17 mouse cellular contexts compared by ENCODE assay signal in the genomic region with DNA sequence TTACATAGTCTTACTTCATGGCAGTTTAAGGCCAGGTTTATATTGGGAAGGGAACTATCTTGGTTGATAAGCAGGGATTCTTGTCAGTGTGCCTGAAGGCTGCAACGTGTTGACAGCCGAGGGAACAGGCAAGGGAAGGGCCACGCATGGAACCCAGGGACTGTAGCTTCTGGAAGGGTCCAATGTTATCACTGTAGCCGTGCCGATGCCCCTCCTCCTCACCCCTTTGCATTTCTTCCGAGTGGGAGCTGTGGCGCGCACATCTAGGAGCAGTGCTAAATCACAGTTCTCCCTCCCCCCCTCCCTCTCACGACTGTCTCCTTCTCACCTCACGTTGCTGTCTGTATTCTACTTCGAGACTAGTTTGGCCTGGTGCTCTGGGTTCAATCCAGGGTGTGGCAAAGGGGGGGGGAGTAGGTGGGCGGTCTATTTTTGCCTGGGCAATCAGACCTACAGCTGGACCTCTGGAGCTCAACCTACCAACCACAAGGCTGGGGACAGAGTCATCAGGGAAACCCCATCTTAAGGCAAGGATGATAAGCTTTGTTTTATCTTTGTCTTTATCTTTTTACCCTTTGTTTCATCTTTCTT. TPM values are rescaled to one million over a fixed set of nuclear protein-coding genes. Genes with fewer than 3 reads are reported as not detected.
A peak's percentile ranks its signal among the peaks of the same experiment; 100 is the strongest.
DNase-seq lines count a peak whose midpoint lies in the region; ATAC-seq and TF ChIP-seq lines count a peak whose summit lies in the region.
"Had no signal": no experiment of that assay in that cellular context is flagged by ENCODE, and none has a peak within 500 bp of the region (broad histone marks: within the 10 kb centered on the region; RNA-seq: fewer than 3 reads in every experiment).

No protein-coding gene starts in this region.

- H3K9ac ChIP-seq in heart, embryonic 14.5 days (ENCODE audit: low read length) = no peak overlapping the region
- H3K9ac ChIP-seq in hindbrain, embryonic 14.5 days = no peak overlapping the region
- no peak overlapping the region for H3K9ac ChIP-seq in lung, postnatal 0 days (replicated peaks; ENCODE audit: low read depth)
- H3K9ac ChIP-seq: lung, embryonic 15.5 days had no signal

- peak overlapping the region; percentile 39 for H3K4me2 ChIP-seq in heart, embryonic 14.5 days (ENCODE audit: low read length)
- H3K4me2 ChIP-seq in hindbrain, embryonic 14.5 days (replicated peaks) = no peak overlapping the region
- no peak overlapping the region for H3K4me2 ChIP-seq in lung, postnatal 0 days (replicated peaks; ENCODE audit: low read depth, low read length)
- H3K4me2 ChIP-seq: liver, embryonic 11.5 days; lung, embryonic 15.5 days had no signal

- H3K4me3 ChIP-seq in heart, embryonic 14.5 days (ENCODE audit: control insufficient read depth in 1 of 2, insufficient read depth in 1 of 2, low read depth in 1 of 2, low read length in 2 of 2) = no peak overlapping the region
- H3K4me3 ChIP-seq in hindbrain, embryonic 14.5 days (replicated peaks; ENCODE audit: low read length) = no peak overlapping the region
- no peak overlapping the region for H3K4me3 ChIP-seq in midbrain, embryonic 10.5 days
- no peak overlapping the region for H3K4me3 ChIP-seq in lung, postnatal 0 days (ENCODE audit: low read depth, low read length)
- H3K4me3 ChIP-seq: embryonic facial prominence, embryonic 10.5 days; erythroblast, embryonic 14.5 days; lung, embryonic 15.5 days had no signal

- peak overlapping the region; percentile 74 to 83 for H3K27ac ChIP-seq in heart, embryonic 14.5 days (replicated peaks in 1 of 2; ENCODE audit: control insufficient read depth in 1 of 2, insufficient read depth in 1 of 2, low read depth in 2 of 2, low read length in 2 of 2)
- H3K27ac ChIP-seq in hindbrain, embryonic 14.5 days = peak overlapping the region; percentile 71; the same call in 1 of the 2 replicates
- H3K27ac ChIP-seq in midbrain, embryonic 10.5 days (replicated peaks) = no peak overlapping the region
- no peak overlapping the region for H3K27ac ChIP-seq in lung, postnatal 0 days (ENCODE audit: low read length)
- H3K27ac ChIP-seq: embryonic facial prominence, embryonic 10.5 days had no signal

- no peaks in the 10 kb centered on the region for H3K9me3 ChIP-seq in heart, embryonic 14.5 days (ENCODE audit: control insufficient read depth, low read length)
- H3K9me3 ChIP-seq in hindbrain, embryonic 14.5 days (ENCODE audit: control insufficient read depth, low read length) = no peaks in the 10 kb centered on the region
- H3K9me3 ChIP-seq in midbrain, embryonic 10.5 days (replicated peaks) = no peaks in the 10 kb centered on the region
- no peaks in the 10 kb centered on the region for H3K9me3 ChIP-seq in lung, postnatal 0 days (ENCODE audit: low read length)
- H3K9me3 ChIP-seq: embryonic facial prominence, embryonic 10.5 days; lung, embryonic 15.5 days had no signal

- WGBS in heart, embryonic 14.5 days = 9% methylated on average over 12 of the region's 12 CpGs
- WGBS in hindbrain, embryonic 14.5 days = 82% methylated on average over 12 of the region's 12 CpGs
- WGBS in midbrain, embryonic 10.5 days = 88% methylated on average over 12 of the region's 12 CpGs
- WGBS in lung, postnatal 0 days = 47% methylated on average over 12 of the region's 12 CpGs

- H3K36me3 ChIP-seq in heart, embryonic 14.5 days (ENCODE audit: control insufficient read depth, insufficient read depth, low read length) = no peaks in the 10 kb centered on the region
- H3K36me3 ChIP-seq in hindbrain, embryonic 14.5 days (replicated peaks; ENCODE audit: control insufficient read depth, insufficient read depth) = no peaks in the 10 kb centered on the region
- H3K36me3 ChIP-seq in midbrain, embryonic 10.5 days = no peaks in the 10 kb centered on the region
- H3K36me3 ChIP-seq in lung, postnatal 0 days (ENCODE audit: insufficient read depth, low read length) = no peaks in the 10 kb centered on the region
- H3K36me3 ChIP-seq: embryonic facial prominence, embryonic 10.5 days; lung, embryonic 15.5 days had no signal

- no peak for DNase-seq in frontal cortex, adult 2 months (ENCODE audit: extremely low spot score in 1 of 2, low spot score in 1 of 2)
- peak; percentile 71 to 84 for DNase-seq in heart, adult 18-20 months
- no peak for DNase-seq in hindbrain, embryonic 14.5 days (ENCODE audit: low spot score)
- DNase-seq in midbrain, embryonic 10.5 days (ENCODE audit: low spot score) = no peak
- no peak for DNase-seq in adrenal gland, postnatal 4 days (ENCODE audit: low spot score in 2 of 2)
- DNase-seq in lung, postnatal 0 days (ENCODE audit: low spot score) = no peak
- DNase-seq: kidney, postnatal 14 days; retina, postnatal 1 day had no signal

- TF ChIP-seq EP300 in lung, postnatal 0 days (IDR thresholded peaks at IDR 0.05) = no peak

- no peaks in the 10 kb centered on the region for H3K27me3 ChIP-seq in heart, embryonic 14.5 days (ENCODE audit: control insufficient read depth, insufficient read depth, low read length)
- no peaks in the 10 kb centered on the region for H3K27me3 ChIP-seq in hindbrain, embryonic 14.5 days (ENCODE audit: control insufficient read depth, insufficient read depth, low read length)
- H3K27me3 ChIP-seq in midbrain, embryonic 10.5 days (ENCODE audit: low read depth, poor library complexity, severe bottlenecking) = no peaks in the 10 kb centered on the region
- no peaks in the 10 kb centered on the region for H3K27me3 ChIP-seq in lung, postnatal 0 days (replicated peaks; ENCODE audit: insufficient read depth, low read length)
- H3K27me3 ChIP-seq: lung, embryonic 15.5 days had no signal

- TF ChIP-seq CTCF in lung, postnatal 0 days (IDR thresholded peaks at IDR 0.05) = no peak

- H3K4me1 ChIP-seq in heart, embryonic 14.5 days (ENCODE audit: control insufficient read depth in 2 of 2, insufficient read depth in 2 of 2, low read length in 2 of 2) = peaks cover 33 to 60% of the 10 kb centered on the region in 2 experiments
- H3K4me1 ChIP-seq in hindbrain, embryonic 14.5 days (replicated peaks; ENCODE audit: control insufficient read depth, insufficient read depth, low read length) = no peaks in the 10 kb centered on the region
- no peaks in the 10 kb centered on the region for H3K4me1 ChIP-seq in midbrain, embryonic 10.5 days
- H3K4me1 ChIP-seq in lung, postnatal 0 days (ENCODE audit: insufficient read depth, low read depth, low read length) = peaks cover 4% of the 10 kb centered on the region; the same call in 1 of the 2 replicates
- H3K4me1 ChIP-seq: embryonic facial prominence, embryonic 10.5 days had no signal

- 0 out of 2 replicates have a peak, but pooled peaks have one; percentile 12 for ATAC-seq in frontal cortex, adult (ENCODE audit: low TSS enrichment)
- ATAC-seq in heart, embryonic 14.5 days (ENCODE audit: insufficient number of reproducible peaks, insufficient read depth, low FRiP score, low read depth) = peak; percentile 78
- no peak for ATAC-seq in hindbrain, embryonic 14.5 days (ENCODE audit: low FRiP score)
- ATAC-seq in lung, postnatal 0 days = no peak
- ATAC-seq: activated CD4-positive, CD25-positive, alpha-beta regulatory T cell, adult 4 months; intestine, postnatal 0 days had no signal

RNA-seq across cellular contexts. Expression of a gene that starts 29.6 kb away (rescaled TPM):
- 15.7 and 16.5 TPM in 2 replicates for polyA plus RNA-seq in frontal cortex, adult 2 months (2012; rRNA removed)
- total RNA-seq in heart, adult 18-20 months (2021) = 100 to 1,000 TPM; 139 to 191 TPM
- polyA plus RNA-seq in heart, embryonic 14.5 days (2014; fragmentation: Nextera tagmentation; extraction: Ambion mirVana) = 315 and 320 TPM in 2 replicates
- polyA plus RNA-seq in hindbrain, embryonic 14.5 days (2014; fragmentation: Nextera tagmentation; extraction: Ambion mirVana) = 75.8 and 78.8 TPM in 2 replicates
- 2.5 and 3.8 TPM in 2 replicates for polyA plus RNA-seq in midbrain, embryonic 10.5 days (2016; fragmentation: Nextera tagmentation; extraction: Ambion mirVana)
- total RNA-seq in adrenal gland, postnatal 4 days (2021) = 10 to 100 TPM in 1 of 2 experiments, 1 to 10 TPM in 1; 8.3 to 13.6 TPM
- polyA plus RNA-seq in lung, postnatal 0 days (2015; fragmentation: Nextera tagmentation; extraction: Ambion mirVana) = 139 and 148 TPM in 2 replicates
- total RNA-seq: megakaryocyte-erythroid progenitor cell, adult 5-6 weeks had no signal
- polyA plus RNA-seq: activated CD4-positive, CD25-positive, alpha-beta regulatory T cell, adult 4 months; erythroblast, embryonic 14.5 days had no signal

Comparison
In these comparisons a context has a peak if more than half of its experiments do, and no peak if none do; other contexts are left out.
1. ATAC-seq: peak in frontal cortex, adult (single experiment) and heart, embryonic 14.5 days (single experiment); none in hindbrain, embryonic 14.5 days (single experiment) and lung, postnatal 0 days (single experiment).
2. DNase-seq: peak in heart, adult 18-20 months (2 of 2); none in frontal cortex, adult 2 months (0 of 2), hindbrain, embryonic 14.5 days (single experiment), midbrain, embryonic 10.5 days (single experiment), adrenal gland, postnatal 4 days (0 of 2) and lung, postnatal 0 days (single experiment).
3. H3K27ac ChIP-seq: peak in heart, embryonic 14.5 days (2 of 2) and hindbrain, embryonic 14.5 days (single experiment); none in midbrain, embryonic 10.5 days (single experiment) and lung, postnatal 0 days (single experiment).